Mouse (Mus musculus) central nervous system, embryonic 11.5 days (tissue): ENCODE measurements around the gene Vmn1r169. TPM values are rescaled to one million over a fixed set of nuclear protein-coding genes. Genes with fewer than 3 reads are reported as not detected.

Experiments used
- polyA plus RNA-seq: library from polyadenylated mRNA; depleted of rRNA; stranded (reverse); fragments of >200 nt; gene quantifications from 2 replicates; pipeline ENCODE4 v1.2.3, GENCODE M21; 2012; rRNA removed

The Vmn1r169 gene
- polyA plus RNA-seq: not detected in 2 replicates

GRCm38 (mm10) chr7:23575226-23575625 lies at the start of gene Vmn1r169:
TSS of gene Vmn1r169 (plus strand) at chr7:23575526.

GRCm38 (mm10) chr7:23539432-23539831 lies 35.9 kb upstream of the Vmn1r169 start, which contains the start of gene Vmn1r168:
TSS of gene Vmn1r168 (plus strand) at chr7:23539732.

GRCm38 (mm10) chr7:23605875-23606274 lies 30.5 kb downstream of the Vmn1r169 start, which contains the start of gene Vmn1r170:
TSS of gene Vmn1r170 (plus strand) at chr7:23606175.

Other genes starting within 250 kb of the Vmn1r169 start
- not detected in 2 replicates for gene Nlrp5, start 189.6 kb upstream of the Vmn1r169 start, polyA plus RNA-seq
- not detected in 2 replicates for gene Vmn1r167, start 68.3 kb upstream of the Vmn1r169 start, polyA plus RNA-seq
- not detected in 2 replicates for gene Vmn1r168, start 35.8 kb upstream of the Vmn1r169 start, polyA plus RNA-seq
- not detected in 2 replicates for gene Vmn1r170, start 30.6 kb downstream of the Vmn1r169 start, polyA plus RNA-seq
- gene Vmn1r171, start 55.2 kb downstream of the Vmn1r169 start, polyA plus RNA-seq: not detected in 2 replicates
- not detected in 2 replicates for gene Vmn1r172, start 82.8 kb downstream of the Vmn1r169 start, polyA plus RNA-seq
- not detected in 2 replicates for gene Vmn1r173, start 125.2 kb downstream of the Vmn1r169 start, polyA plus RNA-seq
- not detected in 2 replicates for gene Vmn1r174, start 176.7 kb downstream of the Vmn1r169 start, polyA plus RNA-seq
- not detected in 2 replicates for gene Vmn1r175, start 235.1 kb downstream of the Vmn1r169 start, polyA plus RNA-seq